Mouse (Mus musculus) G1E (cell line): ENCODE measurements at regions not wholly inside any gene's neighbourhood (a gene's known extent, or its start where the extent isn't known, plus 50 kb on each side); places are given as distances from the start of the nearest gene placed in this dataset.

Experiments
- ATAC-seq: 2 replicates; pipeline ENCODE4 v1.8.0; 2016; ENCODE audit warnings: mild to moderate bottlenecking; ENCODE audit not compliant: insufficient number of reproducible peaks, poor library complexity, low FRiP score, severe bottlenecking; ENCODE audit errors: extremely low read depth
- DNase-seq: peaks from one replicate; pipeline ENCODE4 v3.0.0; 2012; ENCODE audit warnings: low spot score
- H3K27me3 ChIP-seq: 2 replicates; pipeline ENCODE4 v1.6.1; 2012; ENCODE audit warnings: mild to moderate bottlenecking, low read length, inconsistent platforms; ENCODE audit not compliant: insufficient read depth
- H3K36me3 ChIP-seq: replicated peaks from 2 replicates; pipeline ENCODE3; 2012; ENCODE audit warnings: mild to moderate bottlenecking, inconsistent platforms
- H3K4me1 ChIP-seq: 2 replicates; pipeline ENCODE4 v1.6.1; 2012; ENCODE audit warnings: low read depth, low read length, inconsistent platforms, mixed read lengths; ENCODE audit not compliant: insufficient read depth
- H3K4me3 ChIP-seq: 2 replicates; pipeline ENCODE4 v1.5.1; 2012; ENCODE audit warnings: low read depth, mild to moderate bottlenecking, inconsistent platforms, low read length, moderate library complexity, mixed read lengths
- H3K9me3 ChIP-seq: replicated peaks from 2 replicates; pipeline ENCODE4 v1.6.1; 2012; ENCODE audit warnings: inconsistent platforms
- CTCF ChIP-seq: IDR thresholded peaks from 2 replicates; pipeline ENCODE4 v1.5.1; 2012; ENCODE audit warnings: low read depth, low read length, inconsistent platforms, mixed read lengths
- GATA1 ChIP-seq: IDR thresholded peaks from 2 replicates; pipeline ENCODE4 v1.6.1; 2012; ENCODE audit warnings: borderline replicate concordance, low read length, inconsistent platforms, mixed read lengths
- GATA2 ChIP-seq: IDR thresholded peaks from 2 replicates; pipeline ENCODE4 v1.6.1; 2012; ENCODE audit warnings: low read depth, low read length, inconsistent platforms, borderline replicate concordance
- POLR2AphosphoS5 ChIP-seq: IDR thresholded peaks from 2 replicates; pipeline ENCODE4 v1.6.1; 2012; ENCODE audit warnings: low read depth, low read length, inconsistent platforms; ENCODE audit not compliant: insufficient replicate concordance
- TAL1 ChIP-seq: conservative IDR thresholded peaks from 2 replicates; pipeline ENCODE4 v1.6.1; 2012; ENCODE audit warnings: low read depth, low read length, inconsistent platforms, mixed read lengths

DNA sequence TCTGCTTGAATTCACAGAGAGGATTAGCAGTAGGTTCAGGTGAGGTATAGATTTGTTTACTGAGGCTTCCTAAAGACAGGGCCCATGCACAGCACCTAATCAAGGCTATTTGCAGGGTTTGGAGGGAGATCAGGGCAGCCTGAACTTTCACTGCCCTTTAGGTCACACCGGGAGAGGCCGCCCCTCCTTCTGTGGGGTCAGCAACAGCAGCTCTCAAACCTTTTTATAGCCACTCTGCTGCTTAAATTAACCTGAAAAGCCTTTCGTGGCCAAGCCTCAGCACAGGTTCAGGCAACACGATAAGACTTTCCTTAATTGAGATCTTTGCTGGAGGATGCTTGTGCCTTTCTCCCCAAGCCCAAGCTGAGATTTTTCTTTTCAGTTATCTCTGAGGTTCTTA lies 526.8 kb upstream of the Tbl1xr1 start:
- DNase-seq (no peak), ATAC-seq (no peak)
- Histone ChIP-seq H3K27me3 (no peaks in the 10 kb centered on the region), H3K4me3 (no peak overlapping the region), H3K4me1 (no peaks in the 10 kb centered on the region), H3K36me3 (no peaks in the 10 kb centered on the region), H3K9me3 (no peaks in the 10 kb centered on the region)
- no peak for TF ChIP-seq POLR2AphosphoS5
- TF ChIP-seq TAL1 = no peak
- TF ChIP-seq GATA2 = no peak
- no peak for TF ChIP-seq GATA1
- TF ChIP-seq CTCF = no peak

DNA sequence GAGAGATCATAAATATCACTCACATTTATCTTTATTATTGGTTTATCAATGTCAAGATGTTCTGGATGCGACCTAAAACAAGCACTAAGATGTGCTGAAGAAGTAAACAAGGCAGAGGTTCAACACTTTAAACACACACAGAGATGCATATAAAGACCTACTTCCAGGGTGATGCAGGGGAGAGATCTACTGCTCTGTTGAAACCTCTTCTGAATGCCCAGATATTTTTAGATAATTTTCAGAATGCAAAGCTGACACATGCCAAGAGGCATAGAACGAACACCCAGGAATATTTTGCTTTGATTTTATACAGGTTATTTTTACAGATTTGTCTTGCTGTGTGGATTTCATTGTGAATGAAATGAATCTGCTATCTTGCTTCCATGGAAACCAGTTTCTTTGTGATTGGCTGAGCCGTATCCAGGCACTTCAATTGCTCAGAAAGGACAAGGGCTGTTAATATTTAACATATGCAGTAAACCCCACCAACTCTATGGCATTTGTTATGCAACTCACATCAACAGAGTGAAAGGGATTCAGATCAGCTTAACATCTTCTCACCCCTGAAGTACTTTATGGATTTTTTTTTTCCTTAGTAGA lies 523.2 kb upstream of the Tbl1xr1 start:
- no peak for ATAC-seq
- Histone ChIP-seq H3K27me3 (no peaks in the 10 kb centered on the region), H3K9me3 (no peaks in the 10 kb centered on the region), H3K4me1 (no peaks in the 10 kb centered on the region), H3K4me3 (no peak overlapping the region), H3K36me3 (no peaks in the 10 kb centered on the region)
- no peak for DNase-seq
- TF ChIP-seq GATA1 = no peak
- TF ChIP-seq POLR2AphosphoS5 = no peak
- no peak for TF ChIP-seq TAL1
- TF ChIP-seq CTCF = no peak

- DNase-seq (no peak), ATAC-seq (no peak)
- no peak for TF ChIP-seq GATA2
- TF ChIP-seq POLR2AphosphoS5 = no peak
- no peak for TF ChIP-seq CTCF
- no peak for TF ChIP-seq TAL1
- no peak for TF ChIP-seq GATA1
- Histone ChIP-seq H3K9me3 (no peaks in the 10 kb centered on the region), H3K27me3 (no peaks in the 10 kb centered on the region), H3K4me3 (no peak overlapping the region), H3K36me3 (no peaks in the 10 kb centered on the region), H3K4me1 (no peaks in the 10 kb centered on the region)
Measured at GRCm38 (mm10) chr3:21553859-21554258, 522.6 kb upstream of the Tbl1xr1 start.

DNA sequence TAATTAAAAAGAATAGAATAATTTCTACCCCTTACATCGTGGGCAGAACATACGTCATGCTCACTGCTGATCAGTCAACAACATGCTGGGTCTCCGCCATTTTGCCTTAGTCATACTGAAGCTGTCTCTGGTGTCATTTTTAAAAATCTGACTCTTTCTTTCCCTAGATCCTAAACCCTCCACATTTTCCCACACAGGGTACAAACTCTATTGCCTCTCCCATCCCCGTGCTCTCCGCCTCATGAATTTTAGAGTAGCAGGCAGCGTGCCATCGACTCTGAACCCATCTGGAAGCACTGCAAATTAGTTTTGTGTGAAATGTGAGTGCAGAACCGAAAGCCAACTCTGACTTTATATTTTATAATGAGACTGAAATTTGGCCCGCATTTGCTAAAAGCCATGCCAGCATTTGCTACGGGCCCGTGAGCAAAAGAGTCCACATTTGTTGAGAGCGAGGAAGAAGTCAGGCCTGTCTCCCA lies 518.5 kb upstream of the Tbl1xr1 start:
- DNase-seq = no peak
- no peak for ATAC-seq
- no peaks in the 10 kb centered on the region for H3K36me3 ChIP-seq
- TF ChIP-seq GATA1 (no peak), CTCF (no peak), POLR2AphosphoS5 (no peak), GATA2 (no peak), TAL1 (no peak)
- H3K9me3 ChIP-seq = no peaks in the 10 kb centered on the region
- H3K27me3 ChIP-seq = no peaks in the 10 kb centered on the region
- no peaks in the 10 kb centered on the region for H3K4me1 ChIP-seq
- H3K4me3 ChIP-seq = no peak overlapping the region

- H3K36me3 ChIP-seq = no peaks in the 10 kb centered on the region
- H3K4me3 ChIP-seq = no peak overlapping the region
- TF ChIP-seq POLR2AphosphoS5 (no peak), GATA1 (no peak), GATA2 (no peak), CTCF (no peak), TAL1 (no peak)
- H3K27me3 ChIP-seq = no peaks in the 10 kb centered on the region
- no peaks in the 10 kb centered on the region for H3K9me3 ChIP-seq
- DNase-seq = no peak
- no peaks in the 10 kb centered on the region for H3K4me1 ChIP-seq
- ATAC-seq = no peak
Measured at GRCm38 (mm10) chr3:21562771-21563312, 513.6 kb upstream of the Tbl1xr1 start.

DNA sequence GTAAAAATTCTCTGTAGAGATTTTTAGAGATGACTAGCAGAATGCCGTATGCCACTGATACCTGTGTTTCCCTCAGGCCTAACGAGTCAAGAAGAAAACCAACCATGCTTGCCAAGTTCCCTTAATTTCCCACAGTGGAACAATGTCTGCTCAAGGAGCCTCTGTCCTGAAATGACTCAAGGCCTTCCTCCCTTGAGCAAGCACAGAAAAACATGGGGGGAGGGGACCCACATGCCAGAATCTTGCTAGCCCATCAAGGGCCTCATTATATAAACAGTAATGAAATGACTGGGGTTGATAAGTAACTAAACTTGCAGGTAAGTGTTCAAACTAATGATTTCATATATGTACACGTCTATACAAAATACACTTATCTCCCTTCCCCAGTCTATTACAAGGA lies 513.0 kb upstream of the Tbl1xr1 start:
- DNase-seq = no peak
- ATAC-seq = no peak
- no peaks in the 10 kb centered on the region for H3K9me3 ChIP-seq
- H3K27me3 ChIP-seq = no peaks in the 10 kb centered on the region
- H3K36me3 ChIP-seq = no peaks in the 10 kb centered on the region
- no peaks in the 10 kb centered on the region for H3K4me1 ChIP-seq
- no peak overlapping the region for H3K4me3 ChIP-seq
- TF ChIP-seq CTCF (no peak), TAL1 (no peak), POLR2AphosphoS5 (no peak), GATA2 (no peak), GATA1 (no peak)

- H3K4me1 ChIP-seq = no peaks in the 10 kb centered on the region
- TF ChIP-seq CTCF (no peak), TAL1 (no peak), GATA2 (no peak), POLR2AphosphoS5 (no peak), GATA1 (no peak)
- no peaks in the 10 kb centered on the region for H3K9me3 ChIP-seq
- ATAC-seq (no peak), DNase-seq (no peak)
- H3K27me3 ChIP-seq = no peaks in the 10 kb centered on the region
- H3K4me3 ChIP-seq = no peak overlapping the region
- H3K36me3 ChIP-seq = no peaks in the 10 kb centered on the region
Measured at GRCm38 (mm10) chr3:21564211-21564781, 512.2 kb upstream of the Tbl1xr1 start.
